Mouse (Mus musculus) ES-Bruce4 (cell line): ENCODE data around the gene Olfml2a. TPM values are rescaled to one million over a fixed set of nuclear protein-coding genes. Genes with fewer than 3 reads are reported as not detected.

Experiments used
- H3K27ac ChIP-seq: 2 replicates; pipeline ENCODE4 v1.5.1; 2012; ENCODE audit warnings: low read length, inconsistent platforms; ENCODE audit not compliant: insufficient read depth
- H3K27me3 ChIP-seq: 2 replicates; pipeline ENCODE4 v1.6.1; 2012; ENCODE audit warnings: mild to moderate bottlenecking, low read length, inconsistent platforms; ENCODE audit not compliant: control insufficient read depth, poor library complexity, insufficient read depth, severe bottlenecking
- H3K36me3 ChIP-seq: 2 replicates; pipeline ENCODE4 v1.6.1; 2012; ENCODE audit warnings: inconsistent platforms, mild to moderate bottlenecking, low read length, moderate library complexity; ENCODE audit not compliant: control insufficient read depth, poor library complexity, insufficient read depth, severe bottlenecking
- H3K4me1 ChIP-seq: one replicate; pipeline ENCODE4 v1.8.1; 2011; ENCODE audit warnings: low read length; ENCODE audit not compliant: control insufficient read depth, insufficient read depth
- H3K4me3 ChIP-seq: 2 replicates; pipeline ENCODE4 v1.5.1; 2011; ENCODE audit warnings: low read depth, mild to moderate bottlenecking, low read length
- H3K9ac ChIP-seq: 2 replicates; pipeline ENCODE4 v1.6.1; 2012; ENCODE audit warnings: low read depth, mild to moderate bottlenecking, inconsistent platforms; ENCODE audit not compliant: poor library complexity, severe bottlenecking
- H3K9me3 ChIP-seq: replicated peaks from 2 replicates; pipeline ENCODE4 v1.6.1; 2012; ENCODE audit warnings: mild to moderate bottlenecking, low read length, inconsistent platforms; ENCODE audit not compliant: control insufficient read depth, poor library complexity, insufficient read depth, severe bottlenecking
- CTCF ChIP-seq: IDR thresholded peaks from one replicate; pipeline ENCODE4 v1.8.1; 2011; ENCODE audit warnings: low read depth, low read length
- EP300 ChIP-seq: IDR thresholded peaks from 2 replicates; pipeline ENCODE4 v1.6.1; 2011; ENCODE audit warnings: low read depth, low read length; ENCODE audit not compliant: insufficient read depth
- POLR2A ChIP-seq: IDR thresholded peaks from one replicate; pipeline ENCODE4 v1.8.1; 2011; ENCODE audit warnings: low read length; ENCODE audit not compliant: insufficient read depth
- polyA plus RNA-seq: library from polyadenylated mRNA; stranded (reverse); fragments of >200 nt; gene quantifications from 2 replicates; pipeline ENCODE4 v1.2.4, GENCODE M21; 2011; ENCODE audit warnings: low read depth; ENCODE audit not compliant: missing spikeins, insufficient read depth, insufficient read length

Gene Olfml2a
- 1.8 and 2.5 TPM in 2 replicates for polyA plus RNA-seq

DNA sequence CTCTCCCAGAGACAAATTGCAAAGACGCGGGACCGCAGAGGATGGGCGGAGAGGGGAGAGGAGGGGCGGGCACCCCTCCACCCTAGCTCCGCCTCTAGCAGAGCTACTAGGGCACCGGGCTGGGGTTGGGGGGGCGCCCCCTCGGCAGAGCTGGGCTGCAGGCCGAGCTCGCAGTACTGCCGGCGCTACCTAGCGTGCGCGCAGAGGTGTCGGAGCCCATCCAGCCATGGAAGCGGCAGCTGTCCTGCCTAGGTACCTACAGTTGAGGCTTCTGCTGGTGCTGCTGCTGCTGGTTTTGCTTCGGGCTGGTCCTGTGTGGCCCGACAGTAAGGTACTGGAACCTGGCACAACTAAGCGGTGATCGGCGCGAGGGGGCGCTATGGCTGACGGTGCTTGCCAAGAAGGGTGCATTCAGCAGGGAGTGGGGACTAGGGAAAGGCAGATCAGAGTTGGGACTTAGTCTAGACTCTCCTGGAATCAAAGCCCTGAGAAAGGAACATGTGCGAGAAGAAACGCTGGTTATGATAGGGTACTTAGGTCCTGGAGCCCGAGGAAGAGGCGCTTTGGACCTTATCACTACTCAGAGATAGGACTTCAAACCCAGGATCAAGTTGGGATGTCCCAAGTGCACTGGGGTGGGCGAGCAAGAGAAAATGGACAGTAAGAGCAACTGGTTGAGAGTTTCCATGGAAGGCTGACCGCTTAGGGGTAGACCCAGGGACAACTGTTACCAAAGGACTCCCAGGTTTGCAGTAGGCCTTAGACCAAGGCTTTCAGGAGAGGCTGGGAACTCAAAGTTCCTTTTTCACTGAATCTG lies at the start of gene Olfml2a:
Olfml2a (plus strand) TSS at position 128 of the 817 bp plus-strand sequence.
- H3K27me3 ChIP-seq = no peaks in the 10 kb centered on the region
- no peaks in the 10 kb centered on the region for H3K36me3 ChIP-seq
- H3K27ac ChIP-seq = no peak within 1 kb of the TSS
- H3K9ac ChIP-seq = no peak within 1 kb of the TSS
- TF ChIP-seq CTCF (peak; percentile 89), EP300 (no peak; the same call in 1 of the 2 replicates), POLR2A (peak; percentile 14)
- no peaks in the 10 kb centered on the region for H3K4me1 ChIP-seq
- no peaks in the 10 kb centered on the region for H3K9me3 ChIP-seq
- H3K4me3 ChIP-seq = peak within 1 kb of the TSS; percentile 57

DNA sequence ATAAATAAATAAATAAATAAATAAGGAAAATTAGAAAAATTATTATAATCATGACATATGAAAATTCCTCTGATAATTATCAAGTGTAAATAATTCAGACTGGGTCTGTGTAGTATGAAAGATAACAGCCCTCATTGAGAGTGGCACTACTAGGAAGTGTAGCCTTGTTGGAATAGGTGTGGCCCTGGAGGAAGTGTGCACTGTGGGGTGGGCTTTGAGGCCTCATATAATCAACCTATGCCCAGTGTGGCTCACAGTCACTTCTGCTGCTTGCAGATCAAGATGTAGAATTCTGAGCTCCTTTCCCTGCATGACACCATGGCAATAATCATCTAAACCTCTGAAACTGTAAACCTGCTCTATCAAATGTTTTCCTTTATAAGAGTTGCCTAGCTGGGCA lies 28.9 kb upstream of the Olfml2a start:
- TF ChIP-seq POLR2A (no peak), EP300 (no peak), CTCF (no peak)
- Histone ChIP-seq H3K27me3 (no peaks in the 10 kb centered on the region), H3K36me3 (no peaks in the 10 kb centered on the region), H3K9me3 (peaks cover 3% of the 10 kb centered on the region; the same call in 1 of the 2 replicates), H3K27ac (no peak overlapping the region), H3K4me1 (no peaks in the 10 kb centered on the region), H3K9ac (no peak overlapping the region), H3K4me3 (no peak overlapping the region)

DNA sequence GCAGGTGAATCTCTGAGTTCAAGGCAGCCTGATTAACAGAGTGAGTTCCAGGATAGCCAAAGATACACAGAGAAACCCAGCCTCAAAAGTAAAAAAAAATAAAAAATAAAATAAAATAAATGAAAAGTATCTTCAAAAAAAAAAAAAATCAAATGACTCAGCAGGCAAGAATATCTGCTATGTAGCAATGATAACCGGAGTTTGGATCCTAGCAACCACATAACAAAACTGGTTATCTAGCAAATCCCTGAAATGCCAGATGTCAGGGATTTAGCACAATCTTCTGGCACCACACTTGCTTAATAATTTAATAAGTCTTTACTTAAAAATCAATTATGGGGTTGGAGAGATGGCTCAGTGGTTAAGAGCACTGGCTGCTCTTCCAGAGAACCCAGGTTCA lies 27.5 kb upstream of the Olfml2a start:
- no peaks in the 10 kb centered on the region for H3K27me3 ChIP-seq
- H3K4me1 ChIP-seq = no peaks in the 10 kb centered on the region
- TF ChIP-seq POLR2A = no peak
- no peak overlapping the region for H3K9ac ChIP-seq
- no peak overlapping the region for H3K27ac ChIP-seq
- H3K9me3 ChIP-seq = no peaks in the 10 kb centered on the region
- no peak overlapping the region for H3K4me3 ChIP-seq
- no peaks in the 10 kb centered on the region for H3K36me3 ChIP-seq

DNA sequence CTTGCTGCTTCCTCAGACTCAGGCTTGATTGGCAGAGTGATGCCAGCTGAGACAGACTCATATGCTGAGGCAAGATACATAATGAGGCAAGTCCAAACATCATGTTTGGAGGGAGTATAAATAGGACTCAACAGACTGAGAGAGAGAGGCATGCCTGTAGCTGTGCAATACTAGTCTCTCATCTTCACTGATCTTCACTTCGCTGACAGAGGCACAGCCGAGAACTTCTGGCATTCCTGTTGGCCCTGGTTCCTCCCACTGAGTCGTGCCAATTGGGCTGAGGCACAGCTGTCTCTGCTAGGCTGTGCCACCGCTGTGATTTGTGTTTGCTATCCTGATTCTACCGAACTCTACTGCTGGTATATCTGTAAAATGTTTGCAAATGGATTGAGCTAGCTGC lies 25.7 kb upstream of the Olfml2a start:
- TF ChIP-seq CTCF (no peak), EP300 (no peak), POLR2A (no peak)
- no peak overlapping the region for H3K27ac ChIP-seq

DNA sequence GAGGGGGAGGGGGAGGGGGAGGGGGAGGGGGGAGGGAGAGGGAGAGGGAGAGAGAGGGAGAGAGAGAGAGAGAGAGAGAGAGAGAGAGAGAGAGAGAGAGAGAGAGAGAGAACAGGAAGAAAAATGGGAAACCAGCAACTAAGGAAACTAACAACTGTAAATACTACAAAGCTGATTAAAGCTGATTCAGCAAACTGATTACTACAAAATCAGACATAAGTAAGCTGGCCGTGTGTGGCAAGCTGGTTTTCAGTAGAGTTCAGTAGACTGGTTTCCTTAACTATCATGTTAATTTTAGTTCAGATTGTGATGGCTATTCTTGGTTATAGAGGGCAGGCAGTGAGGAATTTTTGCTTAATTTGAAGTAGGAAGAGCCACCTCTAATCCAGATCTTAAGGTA lies 23.2 kb upstream of the Olfml2a start:
- H3K36me3 ChIP-seq = no peaks in the 10 kb centered on the region
- no peaks in the 10 kb centered on the region for H3K4me1 ChIP-seq
- H3K9ac ChIP-seq = no peak overlapping the region
- H3K27me3 ChIP-seq = no peaks in the 10 kb centered on the region
- no peak for TF ChIP-seq EP300
- no peak for TF ChIP-seq CTCF
- TF ChIP-seq POLR2A = no peak
- H3K9me3 ChIP-seq = no peaks in the 10 kb centered on the region
- no peak overlapping the region for H3K27ac ChIP-seq
- no peak overlapping the region for H3K4me3 ChIP-seq

More for the DNA sequence above, 25.7 kb upstream of the Olfml2a start:
- Histone ChIP-seq H3K9ac (no peak overlapping the region), H3K36me3 (no peaks in the 10 kb centered on the region), H3K9me3 (no peaks in the 10 kb centered on the region), H3K27me3 (no peaks in the 10 kb centered on the region), H3K4me3 (no peak overlapping the region), H3K4me1 (no peaks in the 10 kb centered on the region)

DNA sequence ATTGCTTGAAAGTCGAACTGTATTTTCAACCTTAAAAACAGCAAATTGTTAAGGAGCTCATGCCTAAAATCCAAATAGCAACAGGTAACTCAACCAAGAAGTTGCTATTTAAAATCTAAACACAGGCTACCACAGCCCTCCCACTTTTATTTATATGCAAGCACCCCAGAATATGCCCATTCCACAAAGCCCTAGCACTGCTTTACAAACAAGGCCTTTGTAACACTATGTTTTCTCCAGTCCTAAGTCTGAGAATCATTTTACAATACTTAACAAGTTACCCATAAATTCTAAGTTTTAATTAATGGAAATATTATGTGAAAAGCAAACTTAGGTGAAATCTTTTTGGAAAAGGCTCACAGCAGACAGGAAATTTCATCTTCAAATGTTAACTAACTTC lies 17.3 kb upstream of the Olfml2a start:
- Histone ChIP-seq H3K27ac (no peak overlapping the region), H3K36me3 (no peaks in the 10 kb centered on the region), H3K9me3 (no peaks in the 10 kb centered on the region), H3K4me3 (no peak overlapping the region), H3K4me1 (no peaks in the 10 kb centered on the region), H3K9ac (no peak overlapping the region), H3K27me3 (no peaks in the 10 kb centered on the region)
- TF ChIP-seq EP300 = no peak
- no peak for TF ChIP-seq CTCF
- TF ChIP-seq POLR2A = no peak
